Mouse (Mus musculus): ENCODE data around the gene Rab26. TPM values are rescaled to one million over a fixed set of nuclear protein-coding genes. Genes with fewer than 3 reads are reported as not detected.

Gene Rab26
- 14.9 and 17.8 TPM in 2 replicates for polyA plus RNA-seq (2012; rRNA removed)

DNA sequence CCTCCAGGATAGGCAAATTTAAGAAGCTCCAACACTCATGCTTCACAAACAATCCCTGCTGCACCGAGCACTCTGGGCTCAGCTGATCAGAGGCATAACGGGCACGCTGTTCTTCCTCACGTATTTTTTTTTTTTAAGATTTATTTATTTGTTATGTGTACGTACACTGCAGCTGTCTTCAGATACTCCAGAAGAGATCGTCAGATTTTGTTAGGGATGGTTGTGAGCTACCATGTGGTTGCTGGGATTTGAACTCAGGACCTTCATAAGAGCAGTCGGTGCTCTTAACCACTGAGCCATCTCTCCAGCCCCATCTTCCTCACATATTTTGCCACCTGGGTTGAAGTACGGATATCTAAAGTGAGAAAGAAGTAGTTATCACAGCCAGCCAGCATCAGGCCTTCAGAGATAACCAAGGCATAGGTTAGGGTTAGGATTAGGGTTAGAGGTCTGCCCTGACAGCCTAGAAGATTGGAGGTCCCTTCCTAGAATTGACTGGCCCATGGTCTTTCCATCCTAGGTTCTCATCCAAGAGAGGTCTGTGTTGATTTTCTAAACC lies at the start of gene Rab26:
Gene Rab26, minus strand, starts transcription at position 51 of the 559 bp plus-strand sequence.

DNA sequence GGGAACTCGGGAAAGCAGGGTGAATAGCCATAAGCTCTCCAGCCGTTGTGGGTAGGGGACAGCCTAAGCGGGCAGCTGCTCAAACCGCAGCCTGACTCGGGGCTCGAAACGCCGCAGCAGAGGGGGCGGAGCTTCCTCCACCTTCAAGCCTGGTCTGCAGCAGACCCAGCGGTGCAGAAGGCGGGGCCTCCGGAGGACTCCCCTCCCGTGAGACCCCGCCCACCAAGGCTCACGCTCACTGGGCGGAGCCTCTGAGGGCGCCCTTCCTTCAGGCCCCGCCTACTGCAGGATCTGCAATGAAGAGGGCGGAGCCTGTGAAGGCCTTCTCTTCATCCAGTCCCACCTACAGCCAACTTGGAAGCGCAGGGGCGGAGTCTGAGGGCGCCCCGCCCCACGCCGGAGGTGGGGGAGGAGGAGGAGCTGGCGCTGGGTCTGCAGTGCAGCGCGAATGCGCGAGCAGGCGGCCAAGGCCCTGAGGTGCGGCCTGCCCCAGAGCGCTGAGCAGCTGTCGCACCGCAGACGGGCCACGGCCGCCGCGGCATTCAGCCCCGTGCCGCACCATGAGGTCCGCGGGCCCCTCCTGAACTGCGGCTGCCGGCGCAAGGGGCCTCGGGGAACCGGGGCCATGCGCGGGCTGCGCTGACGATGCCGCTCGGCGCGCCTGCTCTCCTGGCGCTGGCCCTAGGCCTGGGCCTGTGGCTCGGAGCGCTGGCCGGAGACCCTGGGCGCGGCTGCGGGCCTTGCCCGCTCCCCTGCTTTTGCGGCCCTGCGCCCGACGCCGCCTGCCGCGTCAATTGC lies 15.8 kb upstream of the Rab26 start, which contains the start of gene Pkd1:
Gene Pkd1, plus strand, starts transcription at position 217 of the 798 bp plus-strand sequence.

DNA sequence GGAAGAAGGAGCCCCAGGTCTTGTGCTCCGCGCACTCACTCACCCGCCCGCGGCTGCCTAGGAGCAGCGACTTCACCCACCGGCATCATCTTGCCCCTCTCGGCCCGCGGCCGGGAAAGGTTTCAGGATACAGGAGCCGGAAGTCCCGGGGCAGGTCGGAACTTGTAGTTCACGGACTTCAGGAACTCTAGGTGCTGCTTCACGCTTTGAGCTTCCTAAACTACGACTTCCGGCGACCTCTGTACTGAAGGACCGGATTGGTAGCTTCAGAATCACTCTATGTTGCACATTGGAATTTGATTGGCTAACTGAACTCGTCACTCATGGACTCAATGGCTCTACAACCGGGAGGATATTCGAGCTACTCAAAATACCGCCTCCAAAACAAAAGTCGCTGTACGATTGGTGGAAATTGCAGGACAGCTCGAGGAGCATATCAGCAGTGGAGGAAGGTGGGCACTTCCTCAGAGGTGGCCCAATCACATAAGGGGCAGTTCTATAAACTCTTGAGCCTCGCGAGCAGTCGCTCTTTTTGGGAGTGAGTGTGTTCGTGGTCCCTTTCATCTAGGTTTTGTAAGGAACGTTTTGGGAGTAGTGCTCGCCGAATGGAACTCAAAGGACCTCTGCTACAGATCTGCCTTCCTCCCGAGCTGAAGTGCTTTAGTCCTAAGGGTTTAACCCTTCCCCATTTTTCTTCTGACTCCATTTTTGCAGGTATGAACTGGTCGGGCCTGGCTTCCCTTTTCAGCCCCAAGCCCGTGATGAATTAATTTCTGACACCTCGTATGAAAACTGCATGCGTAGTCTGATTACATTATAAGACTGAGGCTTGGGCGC lies 6.1 kb downstream of the Rab26 start, which contains the start of gene Traf7:
Gene Traf7, minus strand, starts transcription at position 216 of the 837 bp plus-strand sequence.

DNA sequence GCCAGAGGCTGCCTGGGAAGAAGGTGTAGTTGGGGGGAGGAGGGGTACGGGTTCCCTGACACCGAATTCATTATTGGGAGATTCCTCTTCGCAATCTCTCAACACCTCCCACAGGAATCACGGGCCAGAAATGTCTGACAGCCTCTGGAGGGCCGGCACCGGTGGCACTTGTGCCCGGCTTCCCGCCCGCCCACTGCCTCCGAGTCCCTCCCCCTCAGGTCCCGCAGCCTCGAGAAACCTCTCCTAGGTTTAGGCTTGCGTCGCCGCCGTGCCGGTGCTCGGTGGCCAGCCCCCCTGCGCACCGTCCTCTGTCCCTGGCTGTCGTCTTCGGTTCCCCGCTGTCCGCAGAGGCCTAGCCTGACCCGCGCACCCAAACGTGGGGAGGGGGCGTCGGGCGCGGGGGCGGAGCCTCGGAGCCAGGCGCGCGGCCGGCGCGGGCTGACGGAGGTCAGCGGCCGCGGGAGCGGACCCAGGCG lies 45.8 kb downstream of the Rab26 start, which contains the start of gene Caskin1:
Gene Caskin1, plus strand, starts transcription at position 416 of the 476 bp plus-strand sequence.

DNA sequence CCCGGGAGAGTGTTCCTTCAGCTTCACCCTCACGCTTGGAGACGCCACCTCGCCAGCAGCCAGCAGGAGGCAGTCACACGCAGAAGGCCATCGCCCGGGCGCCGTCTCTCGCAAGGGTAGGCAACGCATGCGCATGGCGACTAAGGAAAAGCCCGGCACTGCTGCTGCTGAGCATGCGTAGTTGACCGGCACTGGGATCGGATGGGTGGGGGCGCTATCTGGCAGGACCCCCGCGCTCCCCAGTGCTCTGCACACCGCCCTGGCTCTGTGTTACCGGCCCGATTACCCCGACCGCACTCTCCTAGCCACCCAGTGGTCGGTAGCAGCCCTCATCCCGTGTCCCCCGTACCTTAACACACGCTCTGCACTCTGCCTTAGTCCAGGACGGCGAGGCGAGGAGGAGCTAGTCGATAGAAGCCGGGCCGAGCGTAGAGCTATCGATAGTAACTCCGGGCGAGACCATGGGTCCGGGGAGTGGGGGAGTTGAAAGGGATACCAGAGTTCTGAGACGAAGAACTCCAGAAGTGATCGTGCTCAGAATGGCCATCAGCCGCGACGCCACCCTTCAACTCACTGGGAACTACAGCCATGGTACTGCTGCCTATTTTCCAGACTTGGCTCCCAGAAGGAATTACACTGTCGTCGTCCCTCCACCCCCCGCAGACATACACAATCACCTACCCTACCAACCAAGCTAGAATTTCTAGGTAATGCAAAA lies 55.2 kb downstream of the Rab26 start, which contains the start of gene Mlst8:
Gene Mlst8, minus strand, starts transcription at position 416 of the 718 bp plus-strand sequence.

Other genes with a start within 250 kb of the Rab26 start
- 1.2 TPM in 2 replicates for gene Abca17, start 183.1 kb downstream of the Rab26 start, polyA plus RNA-seq (2012; rRNA removed)
- 51.3 and 52.5 TPM in 2 replicates for gene Abca3, start 182.3 kb downstream of the Rab26 start, polyA plus RNA-seq (2012; rRNA removed)
- gene Rnps1, start 119.6 kb downstream of the Rab26 start, polyA plus RNA-seq (2012; rRNA removed), result 342 and 369 TPM in 2 replicates
- gene Eci1, start 107.6 kb downstream of the Rab26 start, polyA plus RNA-seq (2012; rRNA removed), result 21.5 and 23.7 TPM in 2 replicates
- 31.0 and 36.4 TPM in 2 replicates for gene Dnase1l2, start 91.1 kb downstream of the Rab26 start, polyA plus RNA-seq (2012; rRNA removed)
- 80.4 and 89.3 TPM in 2 replicates for gene E4f1, start 63.9 kb downstream of the Rab26 start, polyA plus RNA-seq (2012; rRNA removed)
- 51.9 and 56.2 TPM in 2 replicates for gene Pgp, start 63.8 kb downstream of the Rab26 start, polyA plus RNA-seq (2012; rRNA removed)
- 0.67 and 1.4 TPM in 2 replicates for gene Bricd5, start 60.3 kb downstream of the Rab26 start, polyA plus RNA-seq (2012; rRNA removed)
- gene Mlst8, start 55.1 kb downstream of the Rab26 start, polyA plus RNA-seq (2012; rRNA removed), result 40.6 TPM in 2 replicates
- 109 and 125 TPM in 2 replicates for gene Caskin1, start 45.6 kb downstream of the Rab26 start, polyA plus RNA-seq (2012; rRNA removed)
- 317 and 344 TPM in 2 replicates for gene Traf7, start 6.3 kb downstream of the Rab26 start, polyA plus RNA-seq (2012; rRNA removed)
- gene Pkd1, start 15.6 kb upstream of the Rab26 start, polyA plus RNA-seq (2012; rRNA removed), result 72.1 and 73.5 TPM in 2 replicates
- gene Tsc2, start 98.4 kb upstream of the Rab26 start, polyA plus RNA-seq (2012; rRNA removed), result 152 and 155 TPM in 2 replicates
- gene Nthl1, start 98.5 kb upstream of the Rab26 start, polyA plus RNA-seq (2012; rRNA removed), result 13.9 and 14.3 TPM in 2 replicates
- 48.9 and 51.1 TPM in 2 replicates for gene Slc9a3r2, start 116.1 kb upstream of the Rab26 start, polyA plus RNA-seq (2012; rRNA removed)
- 0.31 and 0.40 TPM in 2 replicates for gene Npw, start 124.2 kb upstream of the Rab26 start, polyA plus RNA-seq (2012; rRNA removed)
- 73.8 and 74.1 TPM in 2 replicates for gene Zfp598, start 135.5 kb upstream of the Rab26 start, polyA plus RNA-seq (2012; rRNA removed)
- 153 and 170 TPM in 2 replicates for gene Syngr3, start 155.7 kb upstream of the Rab26 start, polyA plus RNA-seq (2012; rRNA removed)
- 28.7 and 30.4 TPM in 2 replicates for gene Gfer, start 161.9 kb upstream of the Rab26 start, polyA plus RNA-seq (2012; rRNA removed)
- 7.4 and 8.2 TPM in 2 replicates for gene Noxo1, start 162.0 kb upstream of the Rab26 start, polyA plus RNA-seq (2012; rRNA removed)
- 63.2 and 66.6 TPM in 2 replicates for gene Tbl3, start 173.4 kb upstream of the Rab26 start, polyA plus RNA-seq (2012; rRNA removed)
- 0.28 TPM in 2 replicates for gene Rnf151, start 183.9 kb upstream of the Rab26 start, polyA plus RNA-seq (2012; rRNA removed)
- 1,636 and 1,660 TPM in 2 replicates for gene Rps2, start 183.9 kb upstream of the Rab26 start, polyA plus RNA-seq (2012; rRNA removed)
- 265 and 272 TPM in 2 replicates for gene Ndufb10, start 190.3 kb upstream of the Rab26 start, polyA plus RNA-seq (2012; rRNA removed)
- gene Rpl3l, start 193.6 kb upstream of the Rab26 start, polyA plus RNA-seq (2012; rRNA removed), result 0.08 and 0.35 TPM in 2 replicates
- 36.6 and 37.8 TPM in 2 replicates for gene Msrb1, start 202.4 kb upstream of the Rab26 start, polyA plus RNA-seq (2012; rRNA removed)
- 0.18 and 0.32 TPM in 2 replicates for gene Hs3st6, start 218.8 kb upstream of the Rab26 start, polyA plus RNA-seq (2012; rRNA removed)